Mouse (Mus musculus) bone marrow macrophage, adult 2 months (primary cell): ENCODE results near the gene Sema3f.
"Not testable (repeated sequence)": the region's sequence is repeated elsewhere in the genome, so short reads cannot be mapped to it uniquely, and the experiment has no call there.

Experiments used
- CTCF ChIP-seq: IDR thresholded peaks from 2 replicates; pipeline ENCODE4 v1.5.1; 2012; ENCODE audit warnings: low read depth, mild to moderate bottlenecking, low read length, moderate library complexity
- POLR2A ChIP-seq: IDR thresholded peaks from 2 replicates; pipeline ENCODE4 v1.6.1; 2012; ENCODE audit warnings: mild to moderate bottlenecking, low read depth, low read length, borderline replicate concordance

- not testable (repeated sequence) for TF ChIP-seq CTCF, POLR2A
Measured at GRCm38 (mm10) chr9:107677819-107678526, 32.3 kb downstream of the Sema3f start.
